Mouse (Mus musculus) CD4-positive, CD25-positive, alpha-beta regulatory T cell, adult 4 months (primary cell): ENCODE measurements around the gene Abl2. TPM values are rescaled to one million over a fixed set of nuclear protein-coding genes. Genes with fewer than 3 reads are reported as not detected.

ENCODE experiments used
- ATAC-seq: one replicate; pipeline ENCODE4 v1.8.0; 2017
- polyA plus RNA-seq, 2 experiments: library from polyadenylated mRNA; unstranded; fragments of 100-300 nt; shearing (Covaris generic); gene quantifications; one replicate each; pipeline ENCODE4 v1.2.1; 2017

Abl2 gene
- polyA plus RNA-seq, 2 experiments from 2014 or later = 4.6 to 4.9 TPM

DNA sequence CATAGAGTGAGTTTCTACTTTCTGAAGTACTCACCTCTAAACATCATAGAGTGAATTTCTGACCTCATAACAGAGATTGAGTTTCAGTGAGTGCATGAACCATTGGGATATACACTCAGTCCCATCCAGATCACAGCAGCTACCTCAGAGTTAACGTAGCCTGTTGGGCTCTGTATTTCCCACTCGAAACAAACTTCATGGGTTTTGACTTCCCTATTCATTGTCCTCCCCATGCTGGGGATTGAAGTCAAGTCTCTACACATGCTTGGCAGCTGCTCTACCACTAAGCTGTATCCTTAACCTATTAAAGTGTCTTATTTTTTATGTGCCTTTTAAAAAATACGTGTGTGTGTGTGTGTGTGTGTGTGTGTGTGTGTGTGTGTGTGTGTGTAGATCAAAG lies 26.9 kb downstream of the Abl2 start:
- no peak for ATAC-seq

DNA sequence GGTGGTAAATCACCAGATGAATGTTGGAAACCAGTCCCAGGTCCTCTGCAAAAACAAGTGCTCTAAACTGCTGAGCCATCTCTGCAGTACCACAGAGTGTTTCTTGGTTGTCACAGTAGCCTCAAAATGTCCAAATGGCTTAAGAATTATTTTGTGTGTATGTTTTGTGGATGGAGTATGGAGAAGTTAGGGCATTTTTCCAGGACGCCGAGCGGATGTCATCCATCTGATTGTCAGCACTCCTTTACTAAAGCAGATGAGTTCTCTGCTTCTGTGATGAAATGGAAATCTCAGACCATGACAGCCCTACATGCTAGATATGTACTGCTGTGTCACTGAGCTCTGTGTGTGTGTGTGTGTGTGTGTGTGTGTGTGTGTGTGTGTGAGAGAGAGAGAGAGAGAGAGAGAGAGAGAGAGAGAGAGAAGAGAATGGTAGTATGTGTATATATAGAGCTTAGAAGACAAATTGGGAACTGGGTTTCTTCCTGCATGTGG lies 31.3 kb downstream of the Abl2 start:
- ATAC-seq = no peak

DNA sequence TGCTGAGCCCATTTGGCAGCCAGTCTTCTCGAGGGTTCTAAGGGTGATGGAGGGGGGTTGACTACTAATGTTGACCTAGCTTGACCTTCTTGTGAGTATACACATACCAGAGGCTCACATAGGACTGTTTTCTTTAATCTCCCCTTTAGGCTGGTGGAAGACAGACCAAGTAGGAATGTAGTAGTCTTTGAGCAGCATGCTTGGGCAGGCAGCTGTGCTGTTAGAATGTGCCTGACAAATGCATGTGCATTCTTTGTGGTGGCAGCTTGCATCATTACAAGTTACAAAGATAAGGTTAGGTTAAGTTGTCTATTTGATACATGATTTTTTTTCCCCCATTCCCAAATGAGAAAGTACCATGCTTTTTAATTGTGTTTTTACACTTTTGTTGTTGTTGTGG lies 31.8 kb downstream of the Abl2 start:
- ATAC-seq = no peak

- no peak for ATAC-seq
Measured at GRCm38 (mm10) chr1:156593267-156593666, 34.7 kb downstream of the Abl2 start.

GRCm38 (mm10) chr1:156597089-156597488 lies 38.5 kb downstream of the Abl2 start:
- ATAC-seq = no peak

DNA sequence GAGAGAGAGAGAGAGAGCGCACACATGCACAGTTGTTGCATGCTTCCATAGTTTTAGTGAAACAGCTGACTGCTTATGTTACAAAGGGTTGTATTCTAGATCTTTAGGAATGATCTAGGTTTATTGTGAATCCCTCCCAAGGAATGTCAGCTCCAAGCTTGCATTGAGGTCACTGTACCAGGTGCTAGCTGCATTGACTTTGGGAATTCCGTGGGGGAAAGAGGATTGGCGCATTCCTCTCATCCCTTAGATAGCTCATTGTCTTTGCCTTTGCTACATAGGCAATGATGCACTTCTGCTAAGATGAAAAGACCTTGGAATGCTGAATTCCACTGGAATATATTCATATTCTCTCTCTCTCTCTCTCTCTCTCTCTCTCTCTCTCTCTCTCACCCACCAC lies 44.0 kb downstream of the Abl2 start:
- no peak for ATAC-seq

GRCm38 (mm10) chr1:156605094-156605866 lies 46.7 kb downstream of the Abl2 start:
- ATAC-seq = no peak

GRCm38 (mm10) chr1:156605940-156606339 lies 47.4 kb downstream of the Abl2 start:
- ATAC-seq = peak; percentile 66

DNA sequence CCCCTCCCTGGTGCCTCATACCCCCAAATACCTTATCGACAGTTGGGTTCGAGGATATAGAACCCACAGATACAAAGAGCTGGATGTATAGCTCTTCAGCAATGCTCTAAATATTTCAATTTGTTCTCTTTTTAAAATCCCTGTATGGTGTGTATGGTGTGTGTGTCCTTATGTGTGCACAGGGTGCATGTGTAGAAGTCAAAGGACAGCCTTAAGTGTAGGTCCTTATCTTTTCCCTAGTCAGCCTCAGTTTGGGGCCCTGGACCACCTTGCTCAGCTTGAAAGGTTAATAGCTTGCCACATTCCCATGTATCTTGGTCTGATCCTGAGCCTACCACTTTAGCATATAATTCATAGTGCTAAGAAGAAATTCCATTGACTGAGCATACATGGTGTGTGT lies 49.9 kb downstream of the Abl2 start:
- no peak for ATAC-seq

DNA sequence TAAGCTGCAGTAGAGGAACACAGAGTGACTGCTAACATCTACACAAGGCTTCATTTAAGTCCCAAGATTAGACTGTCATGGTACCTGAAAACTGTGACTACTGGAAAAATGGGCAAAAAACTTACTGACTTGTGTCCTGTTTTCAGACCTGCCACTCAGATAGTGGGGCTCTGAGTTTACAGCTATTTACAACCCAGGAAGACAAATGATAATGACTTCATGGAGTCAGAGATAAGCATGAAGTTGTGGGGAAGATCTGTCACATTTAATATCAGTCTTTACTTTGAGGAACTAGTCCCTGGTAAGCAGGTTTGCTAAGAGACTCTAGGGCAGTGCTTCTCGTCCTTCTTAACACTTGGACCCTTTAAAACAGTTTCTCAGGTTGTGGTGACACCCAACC lies 51.7 kb downstream of the Abl2 start:
- no peak for ATAC-seq

DNA sequence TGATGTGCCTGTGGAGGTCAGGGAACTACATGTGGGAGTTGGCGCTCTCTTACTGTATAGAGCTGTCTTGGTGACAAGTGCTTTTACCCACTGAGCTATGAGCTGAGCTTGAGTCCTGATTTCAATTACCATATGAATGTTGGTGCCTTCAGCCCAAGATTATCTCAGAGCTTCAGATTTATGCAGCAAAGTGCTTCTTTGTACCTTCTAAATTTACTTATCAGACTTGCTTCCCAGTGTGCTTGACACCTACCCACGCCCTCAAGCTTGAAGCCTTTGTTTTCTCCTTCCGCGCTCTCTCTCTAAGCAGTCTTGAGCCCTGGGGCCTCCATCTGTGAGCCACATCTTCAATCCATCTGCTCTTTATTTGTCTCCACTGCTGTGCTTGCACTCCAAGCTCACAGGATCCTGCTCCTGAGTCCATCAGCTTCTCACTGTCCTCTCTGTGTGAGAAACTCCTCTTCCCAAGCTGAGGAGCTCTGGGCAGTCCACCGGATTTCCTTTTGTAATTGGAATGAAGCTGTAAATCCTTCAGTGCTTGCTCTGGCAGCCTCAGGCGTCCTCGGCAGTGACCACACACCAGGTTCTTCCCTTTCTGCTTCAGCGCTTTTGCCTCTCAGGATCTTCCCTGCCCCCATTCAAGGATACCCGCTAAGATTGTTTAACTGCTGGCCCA lies 55.4 kb downstream of the Abl2 start:
- no peak for ATAC-seq

DNA sequence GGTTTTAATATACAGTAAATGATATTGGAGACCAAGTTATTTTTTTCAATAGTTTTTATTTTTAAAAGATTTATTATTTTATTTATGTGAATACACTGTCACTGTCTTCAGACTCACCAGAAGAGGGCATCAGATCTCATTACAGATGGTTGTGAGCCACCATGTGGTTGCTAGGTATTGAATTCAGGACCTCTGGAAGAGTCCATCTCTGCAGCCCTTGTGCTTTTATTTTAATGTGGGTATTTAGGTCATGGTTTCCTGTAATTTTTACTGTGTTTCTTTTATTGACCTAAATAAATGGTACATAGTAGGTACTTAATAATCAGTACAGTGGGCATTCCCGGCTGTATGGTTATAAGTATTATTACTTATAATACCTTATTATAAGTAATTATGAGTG lies 56.1 kb downstream of the Abl2 start:
- no peak for ATAC-seq

- peak; percentile 90 for ATAC-seq
Measured at GRCm38 (mm10) chr1:156615381-156616133, 57.0 kb downstream of the Abl2 start.

- ATAC-seq = no peak
Measured at GRCm38 (mm10) chr1:156616989-156617598, 58.5 kb downstream of the Abl2 start.

DNA sequence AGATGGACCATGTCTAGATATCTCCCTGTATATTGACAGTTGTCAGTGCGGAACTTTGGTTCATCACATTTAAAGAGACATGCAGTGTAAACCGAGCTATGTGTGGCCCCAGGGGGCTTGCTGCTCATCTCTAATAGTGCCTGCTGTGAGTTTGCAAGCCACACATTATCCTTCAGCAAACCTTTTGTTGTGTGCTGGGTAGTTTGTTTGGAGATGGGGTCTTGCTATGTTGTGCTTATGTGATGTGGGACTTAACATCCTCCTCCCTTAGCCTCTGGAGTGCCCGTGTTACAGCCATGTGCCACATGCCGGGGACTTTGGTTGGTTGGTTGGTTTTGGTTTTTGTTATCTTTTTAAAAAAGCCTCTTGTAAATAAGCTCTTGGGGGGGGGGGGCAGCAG lies 59.2 kb downstream of the Abl2 start:
- no peak for ATAC-seq

DNA sequence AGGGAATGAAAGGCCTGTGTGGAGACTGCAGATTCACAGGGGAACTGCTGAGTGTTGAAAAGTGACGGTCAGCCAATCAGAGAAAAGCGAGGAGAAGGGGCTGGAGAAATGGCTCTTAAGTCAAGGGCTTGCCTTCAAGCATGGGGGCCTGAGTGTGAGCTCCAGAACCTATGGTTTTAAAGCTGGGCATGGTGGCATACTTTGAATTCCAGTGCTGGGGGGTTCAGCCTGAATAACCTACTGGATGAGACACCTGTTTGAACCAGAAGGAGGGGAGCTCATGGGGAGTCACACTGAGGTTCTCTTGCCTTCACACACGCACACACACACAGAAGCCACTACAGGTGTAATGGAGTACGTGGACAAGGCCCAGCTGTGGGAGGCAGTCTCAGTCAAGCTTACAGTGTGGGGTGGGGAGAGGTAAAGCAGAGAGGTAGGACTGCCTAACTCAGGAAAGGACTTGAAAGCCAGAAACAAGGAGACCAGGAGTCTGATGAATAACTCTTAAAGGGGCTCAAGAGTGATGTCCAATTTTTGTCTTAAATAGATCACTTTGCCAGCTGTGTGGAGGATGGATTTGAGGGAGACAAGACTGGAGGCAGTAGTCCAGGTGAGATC lies 61.8 kb downstream of the Abl2 start:
- ATAC-seq = no peak

GRCm38 (mm10) chr1:156620951-156621350 lies 62.4 kb downstream of the Abl2 start:
- ATAC-seq = no peak

GRCm38 (mm10) chr1:156624231-156624630 lies 65.6 kb downstream of the Abl2 start:
- no peak for ATAC-seq

DNA sequence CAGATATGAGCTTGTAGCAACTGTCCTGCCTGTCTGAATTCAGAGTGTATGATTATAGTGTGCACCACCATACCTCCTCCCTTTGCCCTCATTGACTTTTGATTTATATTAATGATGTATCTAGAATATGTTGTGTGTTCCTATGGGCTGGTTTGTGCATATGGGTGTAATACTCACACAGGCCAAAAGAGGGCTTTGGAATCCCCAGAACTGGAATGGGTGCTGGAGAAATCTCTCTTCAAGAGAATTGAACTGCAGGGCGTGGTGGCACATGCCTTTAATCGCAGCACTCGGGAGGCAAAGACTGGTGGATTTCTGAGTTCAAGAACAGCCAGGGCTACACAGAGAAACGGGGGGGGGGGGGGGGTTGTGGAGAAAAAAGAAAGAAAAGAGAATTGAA lies 68.1 kb downstream of the Abl2 start:
- peak; percentile 56 for ATAC-seq

- ATAC-seq = no peak
Measured at GRCm38 (mm10) chr1:156629984-156630383, 71.4 kb downstream of the Abl2 start.

GRCm38 (mm10) chr1:156630965-156631364 lies 72.4 kb downstream of the Abl2 start:
- ATAC-seq = no peak

DNA sequence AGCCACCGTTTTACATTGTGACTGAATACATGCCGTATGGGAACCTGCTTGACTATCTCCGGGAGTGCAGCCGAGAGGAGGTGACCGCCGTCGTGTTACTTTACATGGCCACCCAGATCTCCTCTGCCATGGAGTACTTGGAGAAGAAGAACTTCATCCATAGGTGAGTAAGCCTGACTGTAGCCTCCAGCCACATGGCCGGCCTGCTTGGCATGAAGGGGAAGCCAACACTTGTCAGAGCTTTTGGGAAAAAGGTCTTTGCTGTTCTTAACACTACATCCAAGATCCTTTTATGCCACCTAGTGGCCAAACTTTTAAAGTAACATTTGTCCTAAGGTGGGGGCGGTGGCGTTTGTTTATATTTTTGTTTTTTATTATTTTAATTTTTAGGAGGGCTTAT lies 74.5 kb downstream of the Abl2 start:
- peak; percentile 79 for ATAC-seq

GRCm38 (mm10) chr1:156635148-156635547 lies 76.6 kb downstream of the Abl2 start:
- no peak for ATAC-seq
